Mouse (Mus musculus) MEL (cell line): Measurements from ENCODE around the gene U2af2.

Experiments
- EP300 ChIP-seq, 2 experiments: IDR thresholded peaks; 2 replicates each; pipeline ENCODE4 v1.6.1; 2011; ENCODE audit warnings: improper control_type of control experiment in 2 of 2, low read length in 2 of 2, low read depth in 1 of 2, mild to moderate bottlenecking in 1 of 2
- JUND ChIP-seq: IDR thresholded peaks from 2 replicates; pipeline ENCODE4 v1.6.1; 2011; ENCODE audit warnings: low read depth, mild to moderate bottlenecking, improper control_type of control experiment, low read length
- TAL1 ChIP-seq: IDR thresholded peaks from 2 replicates; pipeline ENCODE4 v1.6.1; 2012; ENCODE audit warnings: mild to moderate bottlenecking, inconsistent platforms, low read length, moderate library complexity, mixed read lengths
- TCF12 ChIP-seq: IDR thresholded peaks from 2 replicates; pipeline ENCODE4 v1.6.1; 2014; ENCODE audit warnings: low read depth, mild to moderate bottlenecking, inconsistent platforms, low read length, improper control_type of control experiment, moderate library complexity

- TF ChIP-seq TCF12 (no peak), EP300 (IDR thresholded peaks at IDR 0.05; ENCODE audit: low read depth in 1 of 2, low read length in 2 of 2) (no peak), TAL1 (no peak), JUND (no peak)
Measured at GRCm38 (mm10) chr7:5017931-5018330, 44.0 kb upstream of the U2af2 start.
